Mouse (Mus musculus) retina, embryonic 14.5 days (tissue): ENCODE data around the gene Gigyf2.

Source experiments
- DNase-seq: peaks from one replicate; pipeline ENCODE4 v3.0.0-alpha.2; 2015; ENCODE audit warnings: low spot score

Gene Gigyf2

DNA sequence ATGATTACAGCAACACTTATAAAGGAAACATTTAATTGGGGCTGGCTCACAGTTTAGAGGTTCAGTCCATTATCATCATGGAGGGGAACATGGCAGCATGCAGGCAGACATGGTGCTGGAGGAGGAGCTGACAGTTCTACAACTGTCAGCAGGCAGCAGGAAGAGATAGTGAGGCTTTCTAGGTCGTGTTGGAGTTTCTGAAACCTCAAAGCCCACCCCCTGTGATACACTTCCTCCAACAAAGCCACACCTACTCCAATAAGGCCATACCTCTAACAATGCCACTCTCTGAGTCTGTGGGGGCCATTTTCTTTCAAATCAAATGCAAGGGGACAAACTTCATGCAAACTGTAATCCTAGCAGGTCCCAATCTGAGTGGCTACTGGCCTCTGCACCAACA is 5.7 kb upstream of the Gigyf2 start:
- DNase-seq: no peak

DNA sequence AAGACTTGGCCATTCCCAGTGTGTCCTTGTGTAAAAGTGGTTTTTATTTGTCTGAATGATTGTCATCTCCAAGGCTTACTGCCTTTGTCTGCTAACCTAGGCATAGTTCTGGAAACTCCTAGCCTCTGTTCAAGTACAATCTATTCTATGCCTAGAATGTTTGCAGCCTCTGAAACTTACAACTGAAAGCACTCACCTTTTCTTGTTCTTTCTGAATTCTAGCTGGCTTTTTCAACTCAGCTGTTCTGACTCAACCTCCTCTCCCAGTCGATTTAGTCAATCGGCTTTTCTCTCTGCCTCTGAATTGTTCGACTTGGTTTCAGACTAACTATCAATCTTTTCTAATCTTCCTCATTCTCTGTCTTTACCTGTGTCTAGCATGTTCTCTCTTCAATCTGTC is 4.0 kb upstream of the Gigyf2 start:
- no peak for DNase-seq

DNA sequence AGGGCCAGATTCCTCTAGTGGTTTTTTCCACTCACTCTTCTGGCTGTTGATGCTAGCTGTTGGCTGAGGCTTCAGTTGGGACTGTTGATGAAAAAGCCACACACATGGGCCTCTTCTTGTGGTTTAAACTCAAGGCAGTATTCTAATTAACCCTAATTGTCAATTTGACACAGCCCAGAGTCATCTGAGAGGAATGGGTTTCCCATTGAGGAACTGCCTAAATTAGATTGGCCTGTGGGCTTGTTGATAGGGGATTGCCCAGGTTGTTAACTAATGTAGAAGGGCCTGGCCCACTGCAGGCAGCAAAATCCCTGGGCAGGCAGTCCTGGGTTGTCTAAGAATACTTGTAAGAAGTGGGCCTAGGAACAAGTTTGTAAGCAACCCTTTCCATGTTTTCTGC is 2.1 kb upstream of the Gigyf2 start:
- DNase-seq: no peak

DNA sequence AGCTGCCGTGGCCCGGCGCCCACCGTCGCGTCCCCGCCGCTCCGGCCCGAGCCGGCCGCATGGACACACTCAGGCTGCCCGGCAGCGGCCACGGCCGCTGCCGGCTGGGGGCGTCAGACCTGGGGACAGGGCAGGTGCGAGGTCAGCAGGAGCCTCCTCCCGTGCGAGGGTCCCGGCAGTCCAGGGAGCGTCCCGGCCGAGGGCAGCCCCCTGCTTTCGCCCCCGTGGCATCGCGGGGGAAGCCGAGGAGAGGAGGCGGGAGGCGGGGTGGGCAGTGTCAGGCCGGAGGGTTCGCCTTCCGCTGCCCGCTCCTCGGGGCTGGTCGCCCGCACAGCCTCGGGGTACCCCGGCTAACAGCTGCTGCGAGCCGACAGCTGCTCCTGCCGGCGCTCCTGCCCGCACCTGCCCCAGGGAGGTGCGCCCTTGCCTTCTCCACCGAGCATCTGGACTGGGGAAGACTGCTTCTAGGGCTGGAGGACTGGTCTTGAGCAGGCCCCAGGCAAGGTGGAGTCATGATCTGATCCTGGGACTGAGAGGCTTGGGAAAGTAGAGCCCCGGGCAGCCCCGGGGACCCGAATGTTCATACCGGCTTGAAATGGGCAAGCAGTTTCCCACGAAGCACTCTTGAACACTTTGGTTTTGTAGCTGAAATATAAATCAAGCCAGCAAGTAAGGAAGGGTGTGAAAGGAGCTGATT is 515 bp downstream of the Gigyf2 start:
- DNase-seq: peak; percentile 63

DNA sequence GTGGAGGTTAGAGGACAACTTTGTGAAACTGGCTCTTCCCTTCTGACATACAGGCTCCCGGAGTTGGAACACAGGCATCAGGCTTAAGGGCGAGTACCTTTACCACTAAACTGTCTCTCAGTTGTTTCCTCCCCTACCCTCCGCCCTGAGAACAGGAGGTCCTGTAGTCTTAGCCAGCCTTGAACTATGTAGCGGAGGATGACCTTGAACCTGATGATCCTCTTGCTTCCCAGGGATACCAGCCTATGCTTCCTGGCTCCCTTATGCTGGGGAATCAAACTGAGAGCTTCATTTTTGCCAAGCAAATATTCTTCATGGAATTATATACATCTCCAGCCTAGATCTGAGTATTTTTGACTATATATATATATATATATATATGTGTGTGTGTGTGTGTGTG is 5.0 kb downstream of the Gigyf2 start:
- DNase-seq: no peak

DNA sequence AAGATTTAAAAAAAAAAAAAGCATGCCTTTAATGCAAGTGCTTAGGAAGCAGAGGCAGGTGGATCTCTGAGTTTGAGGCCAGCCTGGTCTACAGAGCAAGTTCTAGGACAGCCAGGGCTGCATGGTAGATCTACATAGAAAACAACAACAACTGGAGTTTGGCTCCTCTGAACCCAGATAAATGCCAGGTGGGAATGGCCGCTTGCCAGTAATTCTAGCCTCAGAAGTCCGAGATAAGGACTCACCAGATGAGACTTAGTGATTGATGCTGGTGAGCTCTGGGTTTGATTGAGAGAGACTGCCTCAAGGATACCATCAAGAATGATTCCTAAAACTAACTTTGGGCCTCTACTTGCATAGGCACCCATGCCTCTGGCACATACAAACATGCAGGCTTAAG is 23.8 kb downstream of the Gigyf2 start:
- no peak for DNase-seq

DNA sequence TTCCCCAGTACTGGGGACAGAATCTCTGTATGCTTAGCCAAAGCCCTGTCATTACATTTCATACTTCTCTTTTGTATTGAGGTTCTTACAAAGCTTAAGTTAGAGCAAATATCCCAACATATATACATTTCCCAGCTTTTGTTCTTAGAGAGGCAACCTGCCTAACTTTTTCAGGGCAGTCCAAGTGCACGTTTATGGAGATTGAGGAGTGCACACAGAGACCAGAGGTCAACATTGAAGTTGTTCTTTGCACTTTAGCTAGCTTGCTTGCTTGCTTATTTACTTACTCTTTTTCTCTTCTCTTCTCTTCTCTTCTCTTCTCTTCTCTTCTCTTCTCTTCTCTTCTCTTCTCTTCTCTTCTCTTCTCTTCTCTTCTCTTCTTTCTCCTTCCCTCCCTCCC is 33.5 kb downstream of the Gigyf2 start:
- DNase-seq: no peak

DNA sequence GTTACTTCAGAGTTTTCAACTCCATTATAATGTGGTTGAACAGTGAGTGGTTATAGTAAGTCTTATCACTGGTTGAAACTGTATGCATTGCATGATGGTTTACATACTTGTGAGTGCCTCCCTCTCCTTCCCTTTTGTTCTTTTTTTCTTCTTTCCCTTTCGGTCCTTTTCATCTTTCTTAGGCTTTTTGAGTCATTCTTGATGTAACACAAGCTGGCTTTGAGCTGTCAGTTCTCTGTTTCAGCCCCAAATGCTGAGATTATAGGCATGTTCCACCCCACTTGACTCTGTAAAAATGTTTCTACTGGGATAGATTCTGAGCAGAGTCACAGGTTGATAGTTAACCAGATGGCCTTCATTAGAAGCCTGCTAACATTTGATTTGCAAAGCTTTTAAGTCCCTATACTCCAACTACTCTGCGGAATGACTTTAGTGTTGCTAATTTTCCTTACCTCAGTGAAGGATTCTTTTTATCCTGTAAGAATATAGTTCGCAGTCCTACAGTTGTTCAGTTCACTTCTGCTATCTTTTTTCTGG is 51.3 kb downstream of the Gigyf2 start:
- no peak for DNase-seq

DNA sequence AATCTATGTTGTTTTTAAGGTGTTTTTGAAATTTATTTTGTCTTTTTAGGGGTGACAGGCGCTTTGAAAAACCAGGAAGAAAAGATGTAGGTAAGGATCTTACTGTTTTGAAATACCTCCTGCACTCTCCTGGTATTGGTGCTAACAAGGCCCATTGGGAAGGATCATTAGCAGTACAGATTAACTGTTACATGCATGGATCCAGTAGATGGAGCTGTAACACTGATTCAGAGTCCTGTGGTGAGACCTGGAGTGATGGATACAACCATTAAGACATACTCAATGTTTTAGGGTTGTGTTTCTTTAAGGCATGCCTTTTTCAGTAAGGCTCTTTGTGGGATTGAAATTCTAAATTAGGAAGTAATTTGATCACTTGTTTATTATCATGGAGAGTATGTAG is 53.1 kb downstream of the Gigyf2 start:
- DNase-seq: peak; percentile 46

DNA sequence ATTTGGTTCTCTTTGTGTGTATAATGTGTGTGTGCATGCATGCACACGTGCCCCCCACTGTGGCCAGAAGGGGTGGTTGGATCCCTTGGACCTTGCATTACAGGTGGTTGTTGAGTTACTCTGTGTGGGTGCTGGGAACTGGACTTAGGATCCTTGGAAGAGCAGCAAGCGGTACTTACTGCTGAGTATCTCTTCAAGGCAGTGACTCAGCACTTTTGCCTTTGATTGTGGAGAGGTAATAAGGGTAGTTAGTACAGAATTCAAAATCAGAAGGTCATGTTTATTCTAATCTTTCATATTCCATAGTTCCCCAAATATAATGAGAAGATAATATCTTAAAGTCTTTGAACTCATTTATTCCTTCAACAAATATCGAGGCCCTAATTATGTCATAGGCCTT is 54.4 kb downstream of the Gigyf2 start:
- DNase-seq: no peak

DNA sequence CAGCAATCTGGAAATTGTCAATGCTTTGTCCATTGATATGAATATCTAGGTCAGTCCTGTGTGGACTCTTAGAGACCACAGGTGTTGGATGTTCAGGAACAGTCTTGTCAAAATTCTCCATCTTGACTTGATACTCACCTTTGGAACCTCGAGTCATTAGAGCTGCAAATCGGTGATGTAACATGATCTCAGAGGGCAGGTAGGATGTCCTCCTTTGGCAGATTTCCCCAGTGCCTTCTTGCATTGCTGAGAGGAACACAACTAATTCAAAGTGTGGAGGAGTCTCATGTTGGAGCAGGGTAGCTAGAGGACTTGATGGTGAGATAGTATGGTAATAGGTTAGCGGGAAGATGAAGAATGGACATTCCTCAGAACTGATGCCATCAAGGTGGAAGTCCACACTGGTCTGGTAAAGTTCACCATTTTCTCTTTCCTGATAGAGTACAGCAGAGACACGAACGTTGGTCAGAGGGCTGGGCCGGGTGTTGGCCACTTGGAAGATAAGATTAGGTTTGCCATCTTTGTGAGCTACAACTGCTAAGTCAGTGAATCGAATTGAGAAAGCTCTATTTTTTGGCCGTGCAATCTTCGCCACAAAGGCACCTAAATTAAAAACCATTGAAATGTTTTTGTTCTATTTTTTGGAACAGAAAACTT is 59.8 kb downstream of the Gigyf2 start:
- no peak for DNase-seq

DNA sequence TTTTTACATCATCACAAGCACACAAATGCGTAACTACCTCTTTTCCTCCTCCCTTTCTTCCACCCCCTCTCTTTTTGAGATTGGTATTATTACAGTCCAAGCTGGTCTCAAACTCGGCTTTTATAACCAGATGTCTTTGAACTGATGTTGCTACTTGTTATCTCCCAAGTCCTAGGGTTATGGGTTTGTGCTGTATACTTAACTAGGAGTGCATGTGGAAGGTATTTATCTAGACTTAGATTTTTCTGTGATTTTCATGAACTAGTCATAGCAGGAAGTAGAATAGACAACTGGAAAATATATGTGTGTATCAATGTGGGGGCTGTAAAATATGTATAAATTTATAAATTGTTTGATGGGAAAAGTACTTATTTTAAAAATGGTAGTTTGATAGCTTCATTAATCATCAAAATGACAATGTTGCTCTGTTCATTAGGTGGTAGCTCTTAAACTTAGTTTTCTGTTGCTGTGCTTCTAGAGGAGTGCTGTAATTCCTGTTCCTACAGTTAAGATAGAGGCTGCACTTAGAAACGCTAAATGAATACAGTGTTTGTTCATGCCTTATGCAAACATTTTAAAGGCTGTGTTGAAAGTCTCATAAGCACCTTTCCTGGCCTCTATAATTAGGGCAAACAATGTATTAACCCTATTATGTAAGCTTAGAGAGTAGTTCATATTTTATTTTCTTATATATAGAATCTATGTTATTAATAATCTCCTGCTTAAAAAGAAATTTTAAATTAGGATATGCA is 66.8 kb downstream of the Gigyf2 start:
- DNase-seq: no peak

DNA sequence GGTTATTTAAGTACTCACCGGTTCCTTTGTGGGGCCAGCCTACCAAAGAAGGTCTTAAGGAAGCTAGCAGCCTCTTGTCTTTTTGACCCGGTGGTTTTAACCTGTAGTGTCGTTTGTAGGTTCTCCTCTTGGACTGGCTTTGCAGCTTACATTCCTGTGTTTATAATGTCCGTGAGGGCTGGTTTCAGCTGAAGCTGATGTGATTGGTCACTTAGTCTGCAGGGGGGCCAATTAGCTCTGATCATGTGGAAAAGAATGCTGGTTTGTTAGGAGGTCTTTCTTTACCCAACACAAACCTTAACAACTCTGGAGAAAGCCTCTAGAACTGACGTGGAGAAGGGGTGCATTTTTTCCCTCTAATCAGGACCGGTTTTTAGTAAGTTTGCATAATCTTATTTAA is 67.8 kb downstream of the Gigyf2 start, which contains the start of gene Kcnj13:
Kcnj13 (minus strand) TSS at position 136 of the 400 bp plus-strand sequence.
- DNase-seq: peak; percentile 72

DNA sequence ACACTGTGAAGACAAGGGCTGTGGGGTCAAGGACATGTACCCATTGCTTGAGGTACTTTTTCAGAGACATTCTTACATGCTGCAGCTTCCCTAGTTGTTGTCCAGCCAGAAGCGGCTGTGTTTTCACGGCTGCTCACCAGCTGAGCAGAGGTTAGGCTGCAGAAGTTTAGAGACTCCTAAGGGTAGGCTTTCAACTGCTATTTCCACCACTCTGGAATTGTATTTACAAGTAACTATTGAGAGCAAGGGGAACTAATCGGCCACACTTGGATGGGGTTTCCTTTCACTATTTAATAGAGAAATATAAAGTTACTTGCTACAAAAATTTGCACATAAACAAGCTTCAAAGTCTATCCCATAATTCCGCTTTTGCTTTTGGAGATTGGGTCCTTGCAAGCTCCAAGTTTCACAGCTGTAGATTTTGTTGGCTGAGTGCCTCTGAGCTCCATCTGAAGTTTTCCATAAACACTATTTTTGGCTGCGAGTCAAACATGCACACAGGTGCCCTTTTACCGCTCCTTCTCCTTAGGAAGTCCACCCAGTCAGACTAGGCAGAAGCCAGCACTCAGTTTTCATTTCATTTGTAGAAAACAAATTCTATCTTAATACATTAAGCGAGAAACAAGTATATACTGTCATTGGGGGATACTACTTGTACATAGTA is 70.3 kb downstream of the Gigyf2 start:
- DNase-seq: no peak

DNA sequence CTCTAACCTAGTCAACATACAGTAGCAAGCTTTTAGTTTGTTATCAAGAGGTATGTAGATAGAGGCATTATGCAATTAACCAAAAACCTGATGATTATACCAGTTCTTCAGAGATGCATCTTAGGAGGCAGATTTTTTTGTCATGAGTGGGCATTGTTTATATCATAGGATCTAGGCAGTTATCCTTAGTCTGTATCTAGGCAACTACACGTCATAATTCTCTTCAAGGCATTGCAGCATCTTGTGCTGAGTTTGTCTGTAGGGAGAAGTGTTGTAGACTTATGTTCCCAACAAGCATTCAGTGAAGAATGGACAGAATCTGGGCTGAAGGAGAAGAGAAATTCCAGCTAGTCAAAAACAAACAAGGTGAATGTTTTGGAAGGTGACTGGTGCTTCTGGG is 77.9 kb downstream of the Gigyf2 start:
- DNase-seq: no peak

DNA sequence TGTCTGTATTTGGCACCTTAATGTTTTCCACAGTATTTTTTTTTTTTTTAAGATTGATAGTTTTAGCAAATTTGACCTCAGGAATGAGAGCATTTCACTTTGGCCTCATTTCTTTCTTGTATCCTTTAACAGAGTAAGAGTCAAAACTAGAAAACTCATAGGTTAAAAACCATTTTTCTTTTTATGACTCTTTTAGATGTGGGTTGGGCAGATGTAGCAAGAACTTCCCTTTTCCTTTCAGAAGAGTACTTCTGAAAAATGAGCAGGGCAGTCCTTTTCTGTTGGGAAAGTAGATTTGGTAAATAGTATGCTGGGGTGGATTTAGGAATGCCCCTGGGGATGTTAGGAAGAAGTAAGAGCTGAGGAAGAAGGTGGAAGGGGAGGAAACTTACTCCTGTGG is 79.2 kb downstream of the Gigyf2 start:
- no peak for DNase-seq

DNA sequence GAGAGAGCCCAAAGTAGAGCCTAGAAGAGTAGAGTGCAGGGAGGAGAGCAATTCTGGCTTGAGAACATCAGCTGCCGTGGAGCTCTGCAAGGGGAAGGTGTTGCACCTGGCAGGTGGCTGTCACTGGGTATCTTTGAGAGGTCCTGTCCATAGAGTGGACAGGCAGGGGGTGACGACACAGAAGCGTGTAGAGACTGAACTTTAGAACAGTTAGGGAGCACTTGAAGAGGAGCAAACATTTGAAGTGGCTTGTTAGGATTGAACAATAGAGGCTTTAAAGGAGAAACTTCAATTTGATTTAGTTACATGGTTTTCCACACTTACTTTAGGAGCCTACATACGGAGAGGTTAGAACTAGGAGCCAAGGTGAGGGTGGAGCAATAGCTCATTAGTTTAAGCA is 82.6 kb downstream of the Gigyf2 start:
- DNase-seq: no peak

DNA sequence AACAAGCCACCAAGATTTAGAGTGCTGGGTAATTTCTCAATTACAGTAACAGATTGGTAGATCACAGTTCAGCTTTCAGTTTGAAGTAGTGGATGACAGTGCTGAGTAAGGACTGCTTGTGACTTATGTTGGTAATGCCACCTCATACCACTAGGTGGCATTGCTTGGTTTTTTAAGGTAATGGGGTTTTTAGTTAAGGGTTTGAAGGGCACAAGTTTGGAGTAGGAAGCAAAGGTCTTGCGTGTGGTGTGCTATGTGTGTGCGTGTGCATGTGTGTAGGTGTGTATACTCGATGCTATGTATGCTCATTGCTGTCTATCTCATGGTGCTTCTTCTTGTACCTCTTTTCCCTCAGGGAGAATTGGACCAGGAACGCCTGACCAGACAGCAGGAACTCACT is 91.9 kb downstream of the Gigyf2 start:
- DNase-seq: peak; percentile 75

DNA sequence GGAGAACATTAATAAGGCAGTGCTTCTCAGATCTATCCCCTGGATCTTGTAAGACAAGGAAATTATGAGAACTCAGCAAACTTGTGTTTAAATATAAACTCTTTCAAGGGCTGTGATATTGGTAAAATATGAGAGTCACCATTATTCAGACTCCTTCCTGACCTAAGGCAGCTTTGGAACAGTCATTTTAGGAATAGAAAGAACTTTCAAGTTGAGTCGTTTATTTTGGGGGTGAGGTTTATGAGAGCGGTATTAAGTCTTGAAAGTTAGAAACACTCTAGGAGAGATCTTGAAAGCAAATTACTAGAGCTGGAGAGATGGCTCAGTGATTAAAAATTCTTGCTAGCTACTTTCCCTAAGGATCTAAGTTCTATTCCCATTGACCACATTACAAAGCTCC is 108.3 kb downstream of the Gigyf2 start:
- DNase-seq: no peak

DNA sequence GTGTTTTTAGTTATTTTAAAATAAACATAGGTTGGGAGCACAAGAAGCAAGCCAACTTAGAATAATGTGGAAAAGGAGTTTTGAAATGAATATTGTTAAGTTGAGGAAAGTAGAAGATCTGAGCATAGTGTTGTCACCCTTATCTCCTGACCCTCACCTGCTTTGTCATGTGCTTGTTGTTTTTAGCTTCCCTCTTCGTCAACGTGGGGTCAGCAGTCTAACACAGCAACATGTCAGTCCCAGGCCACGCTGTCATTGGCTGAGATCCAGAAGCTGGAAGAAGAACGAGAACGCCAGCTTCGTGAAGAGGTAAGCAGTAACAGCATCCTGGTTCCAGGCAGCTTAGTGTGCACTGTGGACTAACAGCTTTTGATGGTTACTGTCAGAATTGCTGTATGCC is 109.8 kb downstream of the Gigyf2 start:
- DNase-seq: no peak

DNA sequence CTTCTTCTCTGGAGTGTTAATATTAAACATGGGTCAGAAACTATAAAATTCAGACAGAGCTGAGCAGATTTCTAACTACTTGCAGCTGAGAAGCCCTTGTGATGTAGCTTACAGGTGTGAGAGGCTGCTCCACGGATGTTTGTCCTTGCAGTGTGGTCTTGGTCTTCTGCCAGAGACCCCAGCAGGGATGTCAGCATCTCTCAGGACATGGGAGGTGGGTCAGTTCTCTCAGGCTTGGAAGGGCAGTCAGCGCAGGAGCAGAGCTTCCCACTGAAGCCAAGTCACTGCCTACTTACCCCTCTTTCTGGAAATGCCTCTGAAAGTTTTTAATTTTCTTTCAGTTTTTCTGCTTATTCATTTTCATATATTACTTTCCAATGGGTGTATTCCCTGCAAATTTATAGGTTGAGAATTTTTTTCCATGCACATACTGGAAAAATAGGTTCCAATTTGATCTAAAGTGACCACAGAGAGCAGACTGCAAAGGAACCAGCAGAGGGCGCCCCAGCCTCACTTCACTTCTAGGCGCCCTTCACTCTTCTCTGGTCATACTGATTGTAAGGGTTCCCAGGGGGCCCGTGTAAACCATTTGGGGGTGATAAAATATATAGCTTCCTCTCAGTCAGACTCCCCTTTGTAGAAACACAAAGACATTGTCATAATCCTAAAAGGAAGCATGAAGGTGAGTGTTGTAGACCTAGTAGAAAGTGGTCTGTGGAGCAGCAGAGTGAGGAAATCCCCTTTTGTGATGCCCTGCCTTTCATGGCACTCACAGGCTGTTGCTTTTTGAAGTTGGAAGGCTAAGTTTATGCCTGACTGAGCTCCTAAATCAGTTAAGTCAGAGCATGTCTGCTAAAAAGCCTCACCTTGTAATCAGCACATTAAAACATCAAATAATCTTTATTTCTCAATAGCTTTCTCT is 120.6 kb downstream of the Gigyf2 start:
- peak; percentile 90 for DNase-seq
